Mouse (Mus musculus) kidney, postnatal 14 days (tissue): Measurements from ENCODE around the gene Macf1.

ENCODE experiments used
- DNase-seq: peaks from one replicate; pipeline ENCODE4 v3.0.0; 2022; ENCODE audit warnings: mixed read lengths

Macf1 gene

GRCm38 (mm10) chr4:123397643-123398434 is 286.3 kb downstream of the Macf1 start:
- DNase-seq, result no peak

GRCm38 (mm10) chr4:123397049-123397448 is 287.1 kb downstream of the Macf1 start:
- DNase-seq, result no peak

GRCm38 (mm10) chr4:123395435-123396000 is 288.6 kb downstream of the Macf1 start:
- no peak for DNase-seq

GRCm38 (mm10) chr4:123394878-123395277 is 289.3 kb downstream of the Macf1 start:
- no peak for DNase-seq

- no peak for DNase-seq
Observed at GRCm38 (mm10) chr4:123394269-123394668, 289.9 kb downstream of the Macf1 start.

- DNase-seq, result no peak
Observed at GRCm38 (mm10) chr4:123393004-123393403, 291.2 kb downstream of the Macf1 start.

- no peak for DNase-seq
Observed at GRCm38 (mm10) chr4:123392187-123392586, 292.0 kb downstream of the Macf1 start.

GRCm38 (mm10) chr4:123385028-123385427 is 299.1 kb downstream of the Macf1 start:
- DNase-seq, result no peak

- no peak for DNase-seq
Observed at GRCm38 (mm10) chr4:123383173-123383572, 301.0 kb downstream of the Macf1 start.

GRCm38 (mm10) chr4:123382051-123382450 is 302.1 kb downstream of the Macf1 start:
- peak; percentile 28 for DNase-seq

GRCm38 (mm10) chr4:123381598-123381997 is 302.6 kb downstream of the Macf1 start:
- no peak for DNase-seq

GRCm38 (mm10) chr4:123376031-123376430 is 308.1 kb downstream of the Macf1 start:
- DNase-seq, result no peak

GRCm38 (mm10) chr4:123374316-123375008 is 309.7 kb downstream of the Macf1 start:
- no peak for DNase-seq

GRCm38 (mm10) chr4:123363555-123363954 is 320.6 kb downstream of the Macf1 start:
- DNase-seq, result no peak

GRCm38 (mm10) chr4:123360771-123361170 is 323.4 kb downstream of the Macf1 start:
- DNase-seq, result no peak

- no peak for DNase-seq
Observed at GRCm38 (mm10) chr4:123358613-123359012, 325.5 kb downstream of the Macf1 start.

GRCm38 (mm10) chr4:123355941-123356340 is 328.2 kb downstream of the Macf1 start:
- DNase-seq, result no peak

GRCm38 (mm10) chr4:123353271-123353877 is 330.8 kb downstream of the Macf1 start:
- DNase-seq, result no peak

GRCm38 (mm10) chr4:123343471-123343789 is 340.7 kb downstream of the Macf1 start:
- DNase-seq, result no peak

- DNase-seq, result peak; percentile 86
Observed at GRCm38 (mm10) chr4:123342642-123343470, 341.3 kb downstream of the Macf1 start, which contains the start of gene Bmp8a. Bmp8a (minus strand) TSS chr4:123343252.

GRCm38 (mm10) chr4:123342091-123342641 is 342.0 kb downstream of the Macf1 start:
- DNase-seq, result no peak

- no peak for DNase-seq
Observed at GRCm38 (mm10) chr4:123340232-123340631, 343.9 kb downstream of the Macf1 start.
